Mouse (Mus musculus): ENCODE data around the gene Rps11.

Gene Rps11

GRCm38 (mm10) chr7:45088597-45088996, 35.6 kb downstream of the Rps11 start:
- no peak for DNase-seq (ENCODE audit: extremely low spot score)

- no peak for DNase-seq (ENCODE audit: extremely low spot score)
These were observed 38.2 kb downstream of the Rps11 start for GRCm38 (mm10) chr7:45086084-45086483.

- DNase-seq (ENCODE audit: extremely low spot score), result no peak
These were observed 40.8 kb downstream of the Rps11 start for GRCm38 (mm10) chr7:45083300-45083890.

- no peak for DNase-seq (ENCODE audit: extremely low spot score)
These were observed 41.6 kb downstream of the Rps11 start for GRCm38 (mm10) chr7:45082401-45083299.

GRCm38 (mm10) chr7:45081016-45081415, 43.2 kb downstream of the Rps11 start:
- no peak for DNase-seq (ENCODE audit: extremely low spot score)

GRCm38 (mm10) chr7:45079856-45080255, 44.4 kb downstream of the Rps11 start:
- peak; percentile 92 for DNase-seq (ENCODE audit: extremely low spot score)

GRCm38 (mm10) chr7:45078513-45078912, 45.7 kb downstream of the Rps11 start:
- peak; percentile 71 for DNase-seq (ENCODE audit: extremely low spot score)

- DNase-seq (ENCODE audit: extremely low spot score), result no peak
These were observed 46.4 kb downstream of the Rps11 start for GRCm38 (mm10) chr7:45077829-45078228.

- DNase-seq (ENCODE audit: extremely low spot score), result no peak
These were observed 46.9 kb downstream of the Rps11 start for GRCm38 (mm10) chr7:45077322-45077721.

GRCm38 (mm10) chr7:45076501-45076900, 47.7 kb downstream of the Rps11 start:
- DNase-seq (ENCODE audit: extremely low spot score), result no peak

- DNase-seq (ENCODE audit: extremely low spot score), result no peak
These were observed 48.8 kb downstream of the Rps11 start for GRCm38 (mm10) chr7:45075405-45075804.

GRCm38 (mm10) chr7:45073949-45074348, 50.3 kb downstream of the Rps11 start:
- no peak for DNase-seq (ENCODE audit: extremely low spot score)

- DNase-seq (ENCODE audit: extremely low spot score), result no peak
These were observed 51.0 kb downstream of the Rps11 start for GRCm38 (mm10) chr7:45073171-45073707.

All from embryo, embryonic 9.5 days (tissue).